Mouse (Mus musculus) thymus, adult 2 months (tissue): ENCODE measurements around the gene Adamtsl5. TPM values are rescaled to one million over a fixed set of nuclear protein-coding genes. Genes with fewer than 3 reads are reported as not detected.

Source experiments
- DNase-seq: peaks from one replicate; pipeline ENCODE4 v3.0.0; 2021
- H3K27ac ChIP-seq: fragments of 200-500 bp; 2 replicates; pipeline ENCODE4 v1.5.1; 2012; ENCODE audit warnings: low read length, control low read depth; ENCODE audit not compliant: control insufficient read depth, insufficient read depth
- H3K27me3 ChIP-seq: fragments of 200-500 bp; 2 replicates; pipeline ENCODE4 v1.6.1; 2012; ENCODE audit warnings: mild to moderate bottlenecking, low read length, moderate library complexity, mixed read lengths; ENCODE audit not compliant: control insufficient read depth, insufficient read depth
- H3K36me3 ChIP-seq: fragments of 200-500 bp; 2 replicates; pipeline ENCODE4 v1.6.1; 2012; ENCODE audit warnings: mild to moderate bottlenecking, low read length, moderate library complexity; ENCODE audit not compliant: control insufficient read depth, insufficient read depth
- H3K4me1 ChIP-seq: fragments of 200-500 bp; replicated peaks from 2 replicates; pipeline ENCODE4 v1.6.1; 2012; ENCODE audit warnings: low read length; ENCODE audit not compliant: control insufficient read depth, insufficient read depth
- H3K4me3 ChIP-seq: fragments of 200-500 bp; 2 replicates; pipeline ENCODE4 v1.5.1; 2012; ENCODE audit warnings: mild to moderate bottlenecking, low read length, control low read depth, moderate library complexity; ENCODE audit not compliant: control insufficient read depth, insufficient read depth
- CTCF ChIP-seq: fragments of 200-500 bp; IDR thresholded peaks from 2 replicates; pipeline ENCODE4 v1.5.1; 2012; ENCODE audit warnings: mild to moderate bottlenecking, control low read depth, low read length, moderate library complexity, borderline replicate concordance; ENCODE audit not compliant: control insufficient read depth, poor library complexity, insufficient read depth; ENCODE audit errors: extremely low read depth
- POLR2A ChIP-seq: fragments of 200-500 bp; IDR thresholded peaks from 2 replicates; pipeline ENCODE4 v1.6.1; 2012; ENCODE audit warnings: mild to moderate bottlenecking, low read length, control low read depth, moderate library complexity; ENCODE audit not compliant: control insufficient read depth, poor library complexity, insufficient read depth; ENCODE audit errors: extremely low read depth
- WGBS: fragments of 180-500 bp; shearing (Covaris S2); methylation state at CpG from one replicate; pipeline ENCODE4 v1.1.7; 2018; 5-methylcytosine and 5-hydroxymethylcytosine counted together
- polyA plus RNA-seq: library from polyadenylated mRNA; depleted of rRNA; stranded (reverse); fragments of >200 nt; gene quantifications from 2 replicates; pipeline ENCODE4 v1.2.3, GENCODE M21; 2012

Gene Adamtsl5
- polyA plus RNA-seq, 1 experiment: 9.0 TPM

- Histone ChIP-seq H3K4me3 (peak overlapping the region; percentile 91), H3K4me1 (peaks cover 40% of the 10 kb centered on the region), H3K27ac (no peak overlapping the region), H3K36me3 (no peaks in the 10 kb centered on the region), H3K27me3 (no peaks in the 10 kb centered on the region)
- TF ChIP-seq CTCF: peak; percentile 16; the same call in 1 of the 2 replicates
- TF ChIP-seq POLR2A: no peak
- DNase-seq: peak; percentile 58
- under 1% methylated on average over 46 of the region's 46 CpGs for WGBS
Measured at GRCm38 (mm10) chr10:80323261-80324119, 24.7 kb downstream of the Adamtsl5 start.

GRCm38 (mm10) chr10:80322811-80323211, 25.4 kb downstream of the Adamtsl5 start:
- no peak for TF ChIP-seq POLR2A
- TF ChIP-seq CTCF: no peak
- 4% methylated on average over 28 of the region's 28 CpGs for WGBS
- no peaks in the 10 kb centered on the region for H3K36me3 ChIP-seq
- DNase-seq: no peak
- H3K4me3 ChIP-seq: peak overlapping the region; percentile 91
- no peak overlapping the region for H3K27ac ChIP-seq
- no peaks in the 10 kb centered on the region for H3K27me3 ChIP-seq
- peaks cover 40% of the 10 kb centered on the region for H3K4me1 ChIP-seq

- no peak overlapping the region for H3K4me3 ChIP-seq
Measured at GRCm38 (mm10) chr10:80321670-80322581, 26.3 kb downstream of the Adamtsl5 start.

GRCm38 (mm10) chr10:80321014-80321669, 27.1 kb downstream of the Adamtsl5 start:
- no peaks in the 10 kb centered on the region for H3K27me3 ChIP-seq
- peaks cover 40% of the 10 kb centered on the region for H3K4me1 ChIP-seq
- TF ChIP-seq POLR2A (0 out of 2 replicates have a peak, but pooled peaks have one; percentile 11), CTCF (no peak)
- no peak for DNase-seq
- WGBS: 59% methylated on average over 6 of the region's 6 CpGs
- H3K4me3 ChIP-seq: no peak overlapping the region
- H3K27ac ChIP-seq: peak overlapping the region; percentile 54
- no peaks in the 10 kb centered on the region for H3K36me3 ChIP-seq

More at GRCm38 (mm10) chr10:80321670-80322581, 26.3 kb downstream of the Adamtsl5 start:
- no peak for DNase-seq
- TF ChIP-seq POLR2A (0 out of 2 replicates have a peak, but pooled peaks have one; percentile 7), CTCF (no peak)
- no peak overlapping the region for H3K27ac ChIP-seq
- H3K36me3 ChIP-seq: no peaks in the 10 kb centered on the region
- peaks cover 40% of the 10 kb centered on the region for H3K4me1 ChIP-seq
- 93% methylated on average over 21 of the region's 21 CpGs for WGBS
- no peaks in the 10 kb centered on the region for H3K27me3 ChIP-seq

GRCm38 (mm10) chr10:80320340-80320760, 27.9 kb downstream of the Adamtsl5 start, which contains the start of gene 2310011J03Rik:
Gene 2310011J03Rik (minus strand): TSS chr10:80320537.
- H3K36me3 ChIP-seq: no peaks in the 10 kb centered on the region
- TF ChIP-seq POLR2A: peak; percentile 87
- TF ChIP-seq CTCF: no peak
- peak within 1 kb of the TSS; percentile 54 for H3K27ac ChIP-seq
- peaks cover 40% of the 10 kb centered on the region for H3K4me1 ChIP-seq
- peak within 1 kb of the TSS; percentile 77 for H3K4me3 ChIP-seq
- WGBS: 0% methylated on average over 34 of the region's 34 CpGs
- no peaks in the 10 kb centered on the region; the same call in 1 of the 2 replicates for H3K27me3 ChIP-seq
- peak; percentile 90 for DNase-seq
